Mouse (Mus musculus) monocyte, adult 5-6 weeks (primary cell): ENCODE measurements around the gene Ascc2. TPM values are rescaled to one million over a fixed set of nuclear protein-coding genes. Genes with fewer than 3 reads are reported as not detected.
A peak's percentile ranks its signal among the peaks of the same experiment; 100 is the strongest.

ENCODE experiments used
- ATAC-seq: fragments of 153-309, 156-312 bp; replicated peaks from 2 replicates; pipeline ENCODE4 v1.8.0; 2017; ENCODE audit warnings: mild to moderate bottlenecking; ENCODE audit not compliant: low TSS enrichment, insufficient number of reproducible peaks, severe bottlenecking, poor library complexity, low FRiP score
- total RNA-seq: library from RNA; stranded (forward); fragments of 200-1000, 200-491, 200-594 nt; gene quantifications from 3 replicates; pipeline ENCODE4 v1.2.3, GENCODE M21; 2017

Ascc2 gene
- total RNA-seq, 1 experiment from 2014 or later = 10.4 TPM

DNA sequence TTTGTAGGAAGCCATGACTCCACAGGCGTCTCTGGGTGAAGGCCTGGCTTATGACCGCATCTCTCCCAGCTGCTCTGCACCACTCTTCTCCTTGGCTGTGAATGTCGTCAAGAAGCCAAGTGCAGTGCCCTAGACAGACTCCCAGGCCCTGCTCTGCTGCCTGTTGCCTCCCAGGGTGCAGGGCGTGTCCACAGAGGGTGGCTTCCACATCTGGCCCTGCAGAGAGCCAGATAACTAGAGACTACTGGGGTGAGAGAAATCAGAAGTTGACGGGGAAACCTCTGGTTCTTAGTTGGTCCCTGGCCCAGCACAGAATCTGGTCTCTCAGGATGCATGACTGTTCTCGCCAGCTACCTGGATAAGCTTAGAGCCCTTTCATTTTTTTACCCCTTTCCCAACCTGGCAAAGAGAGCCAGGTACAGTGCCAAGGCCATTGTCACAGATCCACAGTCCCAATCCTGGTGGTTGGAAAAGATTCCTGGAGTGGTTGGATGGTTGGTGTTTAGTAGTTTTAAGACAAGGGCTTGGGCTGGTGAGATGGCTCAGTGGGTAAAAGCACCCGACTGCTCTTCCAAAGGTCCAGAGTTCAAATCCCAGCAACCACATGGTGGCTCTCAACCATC, 39.8 kb downstream of the Ascc2 start:
- ATAC-seq = no peak

DNA sequence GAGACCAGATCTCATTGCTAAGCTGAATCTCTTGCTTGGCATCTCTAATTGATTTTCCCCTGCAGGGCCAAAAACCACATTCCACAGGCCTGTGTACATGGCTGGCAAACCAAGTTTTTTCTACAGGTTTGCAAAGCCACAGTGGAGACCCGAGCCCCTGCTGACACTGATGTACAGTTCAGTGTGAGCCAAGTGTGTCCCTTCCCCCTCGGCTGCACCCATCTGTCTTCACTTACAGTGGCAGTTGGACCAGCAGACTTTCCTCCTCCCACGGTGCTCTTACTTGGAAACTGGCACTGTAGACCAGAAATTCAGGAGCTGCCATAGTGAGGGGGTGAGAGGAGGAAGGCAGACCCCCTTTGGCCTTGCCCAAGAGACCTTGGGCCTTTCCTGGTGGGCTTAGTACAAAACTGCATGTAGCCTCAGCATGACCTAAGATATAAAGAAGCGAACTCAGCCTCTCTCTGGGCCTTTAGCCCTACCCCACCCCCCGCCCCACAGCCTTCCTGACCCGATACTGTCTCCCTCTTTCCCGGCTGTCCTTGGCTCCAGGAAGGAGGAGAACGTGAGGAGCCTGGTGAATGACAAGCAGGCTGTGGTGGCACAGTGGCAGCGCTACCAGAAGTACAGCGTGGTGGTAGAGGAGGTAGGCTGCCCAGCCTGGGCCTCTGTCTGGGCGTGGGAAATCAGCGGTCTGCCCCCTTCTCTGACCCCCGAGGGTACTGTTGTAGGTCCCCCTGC, 41.3 kb downstream of the Ascc2 start:
- no peak for ATAC-seq

DNA sequence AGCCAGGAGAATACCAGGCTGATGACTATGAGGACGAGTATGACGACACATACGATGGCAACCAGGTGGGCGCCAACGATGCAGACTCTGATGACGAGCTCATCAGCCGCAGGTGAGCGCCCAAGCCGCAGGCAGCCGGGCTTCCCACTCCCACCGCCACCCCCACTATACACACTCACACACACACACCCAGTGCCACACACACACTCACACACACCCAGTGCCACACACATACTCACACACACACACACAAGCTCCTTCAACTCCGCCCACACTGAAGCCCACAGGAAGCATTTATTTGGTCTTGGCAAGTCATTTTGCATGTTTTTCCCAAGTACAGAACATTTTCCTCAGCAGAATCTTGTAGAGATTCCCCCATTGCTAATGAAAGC, 41.9 kb downstream of the Ascc2 start:
- ATAC-seq = no peak

DNA sequence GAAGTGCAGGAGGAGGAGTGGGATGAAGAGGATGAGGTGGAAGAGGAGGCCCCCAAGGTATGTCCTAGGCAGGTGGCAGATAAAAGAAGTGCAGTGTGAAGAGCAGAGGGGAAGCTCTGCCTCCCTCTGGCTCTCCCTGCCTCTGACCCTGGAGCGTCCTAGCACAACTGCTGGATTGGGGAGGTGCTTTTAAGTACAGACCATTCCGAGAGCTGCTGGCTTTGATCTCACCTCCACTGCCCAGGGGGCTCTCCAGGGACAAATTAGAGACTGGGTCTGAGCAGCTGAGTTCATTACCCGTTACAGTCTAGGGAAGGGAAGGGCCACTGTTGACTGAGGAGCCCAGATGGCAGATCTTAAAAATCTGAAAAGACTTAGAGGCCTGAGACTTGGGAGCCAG, 42.6 kb downstream of the Ascc2 start:
- no peak for ATAC-seq

DNA sequence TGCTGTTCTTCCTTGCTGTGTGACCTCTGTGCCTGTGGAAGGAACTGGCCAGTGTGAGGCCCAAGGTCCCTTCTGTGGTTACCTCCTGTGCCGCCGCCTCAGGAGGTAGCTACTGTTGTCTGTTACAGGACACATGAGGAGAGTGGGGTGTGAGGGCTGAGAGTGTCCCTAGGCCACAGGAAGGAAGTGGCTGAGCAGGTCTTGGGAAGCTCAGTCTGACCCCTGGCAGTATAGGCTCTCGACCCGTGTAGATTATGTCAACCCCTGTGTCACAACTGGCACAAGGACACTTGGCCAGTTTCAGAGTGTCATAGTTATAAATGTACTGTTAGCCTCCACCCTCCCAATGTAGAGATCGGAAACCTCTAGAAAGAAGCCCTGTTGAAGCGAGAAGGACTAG, 46.0 kb downstream of the Ascc2 start:
- no peak for ATAC-seq

DNA sequence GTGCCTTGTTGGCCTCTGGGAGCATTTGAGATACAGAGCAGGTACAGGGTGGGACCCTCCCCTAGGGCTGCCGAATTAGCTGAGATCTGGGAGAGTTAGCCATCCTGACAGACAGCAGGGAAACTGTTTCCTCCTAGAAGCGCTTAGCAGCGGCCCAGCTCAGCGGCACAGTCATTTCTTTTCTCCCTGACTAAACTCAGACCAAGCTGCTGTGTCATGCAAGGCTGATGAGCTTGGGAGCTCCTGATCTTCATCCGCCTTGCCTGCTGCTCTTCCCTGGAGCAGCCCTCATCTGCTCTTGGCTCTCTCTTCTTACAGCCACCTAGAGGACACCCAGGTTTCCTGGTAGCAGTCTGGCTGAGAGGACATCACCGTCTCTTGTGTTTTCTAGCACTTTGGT, 46.6 kb downstream of the Ascc2 start:
- no peak for ATAC-seq

DNA sequence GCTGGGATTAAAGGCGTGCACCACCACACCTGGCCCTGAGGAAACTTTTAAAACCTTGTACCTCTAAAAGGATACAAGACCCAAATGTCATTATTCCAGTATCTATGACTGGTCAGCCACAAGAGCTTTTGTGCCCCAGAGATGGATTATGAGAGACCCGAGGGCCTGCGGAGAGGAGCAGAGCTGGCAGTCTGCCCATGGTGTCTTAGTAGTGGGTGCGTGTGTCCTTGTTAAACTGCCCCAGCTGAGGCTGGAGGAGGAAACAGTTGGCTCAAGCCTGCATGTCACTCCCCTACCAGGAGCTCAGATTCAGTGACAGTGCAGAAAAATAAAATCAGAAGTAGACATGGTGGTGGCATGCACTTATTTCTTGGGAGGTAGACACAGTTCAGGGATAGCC, 47.5 kb downstream of the Ascc2 start:
- ATAC-seq = no peak

DNA sequence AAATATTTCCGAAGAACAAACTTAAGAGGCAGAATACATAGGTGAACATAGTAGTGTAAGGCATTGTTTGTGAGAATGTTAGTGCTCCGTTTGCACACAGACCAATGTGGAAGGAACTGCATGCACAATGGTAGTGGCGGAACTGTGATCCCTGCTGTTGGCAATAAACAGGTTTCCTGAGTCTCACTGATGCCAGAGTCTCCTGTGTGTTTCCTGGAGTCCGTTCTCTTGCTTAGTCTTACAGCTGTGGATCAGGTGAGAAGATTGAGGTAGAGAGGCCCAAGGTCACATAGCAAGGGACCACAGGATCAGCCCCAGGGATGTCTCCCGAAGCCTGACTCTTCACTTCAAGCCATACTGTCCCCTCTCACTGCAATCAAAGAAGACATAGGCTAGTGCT, 48.0 kb downstream of the Ascc2 start:
- ATAC-seq = no peak

DNA sequence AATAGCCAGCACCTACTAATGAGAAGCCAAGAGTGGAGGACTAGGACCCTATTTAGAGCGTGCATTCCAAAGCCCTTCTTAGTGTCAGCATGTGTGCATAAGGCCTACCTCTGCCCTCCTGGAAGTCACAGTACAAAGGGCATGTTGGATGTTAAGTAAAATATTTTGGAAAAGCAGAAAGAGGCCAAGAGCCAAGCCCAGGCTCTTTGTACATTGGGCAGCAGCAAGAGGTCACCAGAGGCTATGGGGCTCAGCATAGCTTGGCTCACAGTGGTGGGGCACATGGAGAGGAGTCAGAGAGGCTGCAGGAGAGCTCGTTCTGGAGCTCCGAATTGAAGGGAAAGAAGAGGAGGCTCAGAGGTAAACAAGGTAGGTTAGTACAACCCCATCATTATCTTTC, 49.5 kb downstream of the Ascc2 start:
- no peak for ATAC-seq

DNA sequence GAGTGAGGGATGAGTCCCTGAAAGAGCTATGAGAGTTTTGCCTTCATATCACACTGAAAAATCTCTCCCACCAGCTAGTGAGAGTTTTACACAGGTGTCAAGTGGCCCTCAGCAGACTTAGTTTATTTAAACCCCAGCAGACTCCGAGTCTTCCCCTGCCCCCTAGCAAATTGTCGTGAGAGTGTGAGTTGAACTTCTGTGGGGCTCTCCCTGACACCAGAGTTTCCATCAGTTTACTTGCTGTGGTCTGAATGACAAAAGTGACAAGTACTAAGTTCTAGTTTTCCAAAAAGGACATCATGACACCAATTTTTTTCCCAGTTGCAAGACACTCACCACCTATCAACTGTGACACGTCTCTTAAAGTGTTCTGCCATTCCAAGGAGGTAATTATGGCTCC, 50.3 kb downstream of the Ascc2 start:
- no peak for ATAC-seq

DNA sequence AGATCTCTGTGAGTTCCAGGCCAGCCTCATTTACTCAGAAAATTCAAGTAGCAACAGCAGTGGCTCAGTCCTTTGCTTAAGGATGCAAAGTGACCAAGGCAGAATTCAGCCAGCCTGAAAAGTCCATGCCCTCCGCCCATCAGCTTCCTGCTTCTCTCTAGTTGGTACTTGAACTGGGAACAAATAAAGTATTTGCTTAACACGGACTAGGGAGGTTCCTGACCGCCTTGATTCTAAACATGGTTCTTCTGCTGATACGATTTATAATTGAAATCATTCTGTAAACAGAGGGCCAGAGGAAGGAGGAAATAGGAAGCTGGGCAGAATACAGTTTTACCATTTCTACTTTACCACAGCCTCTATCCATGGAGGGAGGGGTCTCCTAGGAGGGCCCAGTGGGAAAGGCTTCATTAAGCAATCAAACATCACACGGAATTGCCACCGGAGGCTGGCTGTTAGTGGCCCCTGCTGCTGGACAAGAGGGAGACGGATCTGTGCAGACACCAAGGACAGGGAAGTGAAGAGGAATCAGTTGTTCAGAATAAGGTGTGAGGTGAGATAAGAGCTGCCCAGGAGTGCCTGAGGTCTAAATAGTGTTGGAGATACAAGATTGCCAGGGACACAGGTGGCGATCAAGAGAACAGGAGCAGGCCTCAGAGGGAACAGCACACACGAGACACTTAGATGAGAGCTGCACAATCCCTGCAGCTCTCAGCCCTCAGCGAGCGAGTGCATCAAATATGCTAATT, 51.3 kb downstream of the Ascc2 start:
- ATAC-seq = no peak

DNA sequence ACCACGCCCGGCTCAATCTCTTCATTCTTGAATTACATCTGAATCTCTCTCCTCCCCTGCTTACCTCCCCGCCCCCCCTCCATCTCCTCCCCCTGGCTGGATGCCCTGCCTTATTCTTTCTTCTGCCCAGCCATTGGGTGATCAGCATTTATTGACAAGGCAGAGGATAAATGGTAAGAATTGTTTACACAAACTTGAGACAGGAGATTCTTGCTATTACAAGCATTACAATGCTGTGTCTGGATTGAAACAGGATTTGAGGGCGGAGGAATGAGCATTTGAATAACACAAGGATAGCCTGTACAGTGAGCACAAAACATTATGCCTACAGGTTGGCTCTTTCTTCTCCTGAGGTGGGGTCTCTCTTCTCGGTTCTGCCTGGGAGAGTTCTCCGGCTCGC, 52.8 kb downstream of the Ascc2 start:
- ATAC-seq = no peak

DNA sequence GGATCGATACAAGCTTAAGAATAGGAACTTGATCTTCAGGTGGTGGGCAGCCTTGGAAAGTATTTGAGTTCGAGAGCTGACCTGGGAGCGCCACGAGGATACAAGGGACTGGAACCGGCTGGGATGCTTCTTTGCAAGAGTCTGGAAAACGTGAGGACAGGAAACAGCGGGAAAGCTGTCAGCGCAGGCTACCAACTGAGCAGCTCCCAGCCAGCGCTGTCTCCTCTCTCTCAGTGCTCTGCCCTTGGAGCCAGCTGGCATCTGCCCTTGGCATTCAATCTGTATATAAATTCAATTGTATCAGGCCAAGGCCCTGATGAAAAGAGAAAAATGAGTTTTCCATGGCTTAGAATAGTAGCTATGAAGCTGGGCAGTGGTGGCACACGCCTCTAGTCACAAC, 53.7 kb downstream of the Ascc2 start:
- ATAC-seq = no peak

DNA sequence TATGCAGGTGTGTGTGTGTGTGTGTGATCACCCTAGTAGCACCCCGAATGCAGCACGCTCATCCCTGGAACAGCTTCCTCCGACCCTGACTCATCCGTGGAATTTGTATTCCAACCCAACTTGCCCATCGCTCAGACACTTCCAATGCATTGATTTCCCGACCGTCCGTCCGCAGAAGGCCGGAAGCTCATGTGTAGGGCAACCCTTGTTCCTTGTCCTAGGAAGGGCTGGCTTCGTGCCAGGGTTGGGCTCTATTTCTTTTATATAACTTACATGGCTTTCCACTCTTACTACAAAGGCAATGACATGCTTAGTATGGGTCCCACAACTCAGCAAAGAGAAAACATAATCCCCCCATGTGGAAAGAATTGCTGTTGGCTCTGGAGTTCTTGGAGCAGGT, 54.6 kb downstream of the Ascc2 start:
- no peak for ATAC-seq

DNA sequence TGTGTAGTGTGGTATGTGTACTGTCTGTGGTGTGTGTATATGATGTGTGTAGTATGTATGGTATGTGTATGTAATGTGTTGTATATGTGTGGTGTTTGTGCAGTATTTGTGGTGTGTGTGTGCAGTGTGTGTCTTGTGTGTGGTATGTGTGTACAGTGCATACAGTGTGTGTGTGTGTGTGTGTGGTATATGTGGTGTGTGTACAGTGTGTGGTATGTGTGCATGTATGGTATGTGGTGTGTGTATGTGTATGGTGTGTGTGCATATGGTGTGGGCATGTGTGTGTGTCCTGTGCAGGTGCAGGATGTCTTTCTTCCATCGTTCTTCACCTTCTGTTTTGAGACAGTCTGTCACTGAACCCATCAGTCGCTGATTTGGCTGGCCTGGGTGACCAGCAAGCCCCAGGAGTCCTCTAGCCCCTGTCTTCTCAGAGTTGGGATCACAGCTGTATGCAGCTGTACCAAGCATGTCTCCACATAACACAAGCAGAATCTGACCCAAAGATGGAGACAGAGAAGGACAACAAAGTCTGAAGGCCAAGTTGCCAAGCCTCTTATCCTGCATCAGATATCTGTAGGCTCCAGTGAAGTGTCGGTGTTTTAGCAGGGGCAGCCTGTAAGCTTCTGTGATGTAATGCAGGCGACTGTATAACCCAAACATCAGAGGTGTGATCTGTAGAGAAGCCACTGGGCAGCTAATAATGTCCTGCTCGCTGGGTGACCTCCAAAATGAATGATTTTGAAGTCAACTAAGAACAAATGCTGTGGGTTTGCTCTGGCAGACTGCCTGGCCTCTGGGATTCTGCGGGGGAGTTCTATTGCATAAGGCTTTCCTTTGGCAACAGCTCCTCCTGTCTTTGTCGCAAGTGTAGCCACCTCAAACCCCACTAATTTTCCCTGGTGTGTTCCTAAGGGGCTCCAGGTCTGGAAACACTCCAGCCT, 59.8 kb downstream of the Ascc2 start:
- no peak for ATAC-seq

DNA sequence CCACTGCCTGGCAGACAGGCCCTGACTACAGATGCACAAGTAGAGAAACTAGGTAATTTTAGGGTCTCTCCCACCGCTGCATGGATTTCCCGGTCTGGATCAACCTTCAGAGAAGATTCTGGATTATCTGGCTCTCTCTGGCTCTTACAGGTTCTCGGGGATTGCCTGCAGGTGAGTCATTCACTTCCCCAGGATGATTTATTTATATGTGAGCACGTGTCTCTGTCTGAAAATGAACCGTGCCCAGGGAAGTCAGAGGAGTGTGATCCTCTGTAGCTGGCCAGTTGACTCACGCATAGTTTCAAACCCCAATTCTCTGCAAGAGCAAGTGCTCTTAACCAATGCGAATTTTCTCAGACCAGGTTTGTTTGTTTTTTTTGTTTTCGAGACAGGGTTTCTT, 63.2 kb downstream of the Ascc2 start:
- ATAC-seq = no peak

DNA sequence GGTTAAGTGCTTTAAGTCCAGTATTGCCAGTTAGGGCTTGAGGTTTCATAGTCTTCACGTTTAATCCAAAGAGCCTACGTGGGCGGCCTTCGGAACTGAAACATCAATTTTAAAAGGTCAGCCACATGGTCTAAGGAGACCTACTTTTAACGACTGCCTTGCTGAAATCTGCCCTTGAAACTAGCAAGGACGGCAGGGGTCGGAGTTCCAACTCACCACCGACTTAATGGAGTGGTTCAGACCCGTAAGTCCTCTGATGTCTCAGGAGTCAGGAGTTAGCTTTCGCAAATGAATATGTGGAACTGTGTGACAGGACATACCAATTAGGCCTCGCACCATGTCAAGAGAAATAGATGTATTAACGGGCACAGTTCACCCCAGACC, 66.1 kb downstream of the Ascc2 start:
- no peak; the same call in 1 of the 2 replicates for ATAC-seq

DNA sequence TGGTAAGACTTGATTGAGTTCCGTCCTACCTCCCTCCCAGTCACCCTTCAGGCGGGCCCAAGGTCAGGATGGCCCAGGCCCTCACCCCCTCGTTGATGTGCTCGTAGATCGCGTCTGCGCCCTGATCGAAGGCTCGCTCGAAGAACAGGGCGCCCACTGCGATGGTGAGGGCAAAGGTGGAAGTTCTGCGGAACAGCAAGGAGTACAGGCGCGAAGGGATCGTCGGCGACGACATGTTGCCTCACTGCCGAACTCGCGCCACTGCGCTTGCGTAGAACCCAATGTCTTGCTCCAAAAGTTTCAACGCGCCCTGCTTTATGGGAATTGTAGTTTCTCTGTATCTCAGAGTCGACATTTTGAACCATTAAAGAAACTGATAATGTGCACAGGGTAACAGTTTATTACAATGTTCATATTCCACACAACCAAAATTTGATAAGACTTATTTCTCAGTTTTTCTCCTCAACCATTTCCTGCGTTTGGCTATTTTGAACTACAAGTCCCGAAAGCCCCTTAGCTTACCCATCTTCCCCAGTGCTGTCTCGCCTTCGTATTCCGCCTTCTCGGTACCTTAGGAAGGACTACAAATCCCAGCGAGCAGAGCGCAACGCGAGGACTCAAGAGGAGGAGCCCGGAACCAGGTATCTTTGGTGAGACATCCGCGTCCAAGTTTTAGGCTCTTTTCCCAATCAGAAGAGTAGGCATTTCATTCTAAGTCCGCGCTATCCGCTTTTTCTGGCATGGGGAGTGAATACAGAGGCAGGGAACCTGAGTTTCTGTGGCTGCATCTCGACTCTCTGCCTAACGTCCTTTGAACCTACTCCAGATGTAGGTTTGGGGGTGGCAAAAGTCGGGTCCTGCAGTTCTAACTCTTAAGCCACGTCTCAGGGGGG, 66.8 kb downstream of the Ascc2 start, which contains the start of the genes Uqcr10 and Zmat5:
Gene Uqcr10 (minus strand): TSS at position 271 of the 893 bp plus-strand sequence.
Gene Zmat5 (plus strand): TSS at position 607 of the 893 bp plus-strand sequence.
- peak; percentile 97 for ATAC-seq
